Mouse (Mus musculus): ENCODE measurements around the gene Uqcr11. TPM values are rescaled to one million over a fixed set of nuclear protein-coding genes. Genes with fewer than 3 reads are reported as not detected.

Uqcr11 gene
- polyA plus RNA-seq (2012; rRNA removed; ENCODE audit: low replicate concordance), result 2,686 and 4,056 TPM in 2 replicates

DNA sequence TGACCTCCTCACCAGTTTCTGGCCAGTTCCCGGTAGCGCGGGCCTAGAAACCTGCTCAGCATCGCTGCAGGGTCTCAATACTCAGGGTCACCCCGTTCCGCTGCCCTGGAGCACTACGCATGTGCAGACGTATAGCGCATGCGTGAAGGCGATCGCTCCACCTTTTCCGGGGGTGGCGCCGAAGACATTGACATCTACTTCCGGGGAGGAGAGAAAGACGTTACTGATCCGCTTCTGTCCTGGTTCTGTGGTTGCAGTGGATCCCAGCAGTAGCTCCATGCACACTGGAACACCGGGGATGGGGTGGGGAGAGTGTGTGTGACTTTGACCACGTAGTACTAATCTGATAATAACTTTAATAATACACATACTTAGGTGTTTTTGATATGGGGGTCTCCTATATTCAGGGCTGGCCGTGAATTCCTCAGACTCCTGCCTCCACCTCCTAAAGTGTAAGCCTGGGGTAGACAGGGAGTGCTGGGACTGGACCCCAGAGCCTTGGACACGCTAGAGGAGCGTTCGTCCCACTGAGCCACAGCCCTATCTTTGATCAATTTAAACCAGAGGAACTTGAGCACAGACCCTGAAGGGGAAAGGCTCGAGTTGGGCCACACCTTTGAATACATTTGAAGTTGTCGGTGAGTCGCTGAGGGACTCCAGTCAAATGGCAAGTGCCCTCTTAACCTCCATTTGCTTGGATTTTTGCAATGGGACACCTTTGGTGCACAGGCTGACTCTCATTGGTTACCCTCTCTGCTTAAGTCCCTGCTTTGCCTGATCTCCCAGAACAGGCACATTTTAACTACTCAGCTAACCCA lies at the start of gene Uqcr11:
Gene Uqcr11 (minus strand): TSS at position 147 of the 818 bp plus-strand sequence.

GRCm38 (mm10) chr10:80433513-80434232 lies 27.0 kb upstream of the Uqcr11 start, which contains the start of gene Tcf3:
Tcf3 (minus strand) TSS chr10:80433647.

GRCm38 (mm10) chr10:80399191-80399972 lies 7.2 kb downstream of the Uqcr11 start, which contains the start of gene Mbd3:
Mbd3 (minus strand) TSS chr10:80399550.

GRCm38 (mm10) chr10:80387522-80387959 lies 19.1 kb downstream of the Uqcr11 start, which contains the start of gene Mex3d:
Mex3d (minus strand) TSS chr10:80387659.

GRCm38 (mm10) chr10:80356001-80356682 lies 50.5 kb downstream of the Uqcr11 start, which contains the start of gene Plk5:
Plk5 (plus strand) TSS chr10:80356459.

Other genes with a start within 250 kb of the Uqcr11 start
- gene Cirbp, start 240.8 kb downstream of the Uqcr11 start, polyA plus RNA-seq (2012; rRNA removed; ENCODE audit: low replicate concordance), result 46.7 and 55.3 TPM in 2 replicates
- gene 1600002K03Rik, start 233.9 kb downstream of the Uqcr11 start, polyA plus RNA-seq (2012; rRNA removed; ENCODE audit: low replicate concordance), result 12.6 and 12.7 TPM in 2 replicates
- 2.0 and 2.2 TPM in 2 replicates for gene Efna2, start 227.3 kb downstream of the Uqcr11 start, polyA plus RNA-seq (2012; rRNA removed; ENCODE audit: low replicate concordance)
- 14.5 and 19.2 TPM in 2 replicates for gene Mum1, start 180.4 kb downstream of the Uqcr11 start, polyA plus RNA-seq (2012; rRNA removed; ENCODE audit: low replicate concordance)
- 967 and 1,434 TPM in 2 replicates for gene Ndufs7, start 157.7 kb downstream of the Uqcr11 start, polyA plus RNA-seq (2012; rRNA removed; ENCODE audit: low replicate concordance)
- 15.1 and 43.1 TPM in 2 replicates for gene Gamt, start 145.8 kb downstream of the Uqcr11 start, polyA plus RNA-seq (2012; rRNA removed; ENCODE audit: low replicate concordance)
- gene Dazap1, start 145.3 kb downstream of the Uqcr11 start, polyA plus RNA-seq (2012; rRNA removed; ENCODE audit: low replicate concordance), result 104 and 128 TPM in 2 replicates
- 739 and 1,199 TPM in 2 replicates for gene Rps15, start 114.4 kb downstream of the Uqcr11 start, polyA plus RNA-seq (2012; rRNA removed; ENCODE audit: low replicate concordance)
- gene Apc2, start 110.9 kb downstream of the Uqcr11 start, polyA plus RNA-seq (2012; rRNA removed; ENCODE audit: low replicate concordance), result 0.88 and 1.1 TPM in 2 replicates
- 52.1 and 92.1 TPM in 2 replicates for gene 2310011J03Rik, start 86.3 kb downstream of the Uqcr11 start, polyA plus RNA-seq (2012; rRNA removed; ENCODE audit: low replicate concordance)
- 37.6 and 47.6 TPM in 2 replicates for gene Pcsk4, start 77.3 kb downstream of the Uqcr11 start, polyA plus RNA-seq (2012; rRNA removed; ENCODE audit: low replicate concordance)
- gene Reep6, start 76.9 kb downstream of the Uqcr11 start, polyA plus RNA-seq (2012; rRNA removed; ENCODE audit: low replicate concordance), result 257 and 279 TPM in 2 replicates
- gene Adamtsl5, start 58.4 kb downstream of the Uqcr11 start, polyA plus RNA-seq (2012; rRNA removed; ENCODE audit: low replicate concordance), result 113 and 171 TPM in 2 replicates
- gene Plk5, start 50.4 kb downstream of the Uqcr11 start, polyA plus RNA-seq (2012; rRNA removed; ENCODE audit: low replicate concordance), result 2.4 and 7.5 TPM in 2 replicates
- 13.6 and 24.5 TPM in 2 replicates for gene Mex3d, start 19.2 kb downstream of the Uqcr11 start, polyA plus RNA-seq (2012; rRNA removed; ENCODE audit: low replicate concordance)
- gene Mbd3, start 7.3 kb downstream of the Uqcr11 start, polyA plus RNA-seq (2012; rRNA removed; ENCODE audit: low replicate concordance), result 76.6 and 89.3 TPM in 2 replicates
- 95.5 and 98.0 TPM in 2 replicates for gene Tcf3, start 26.8 kb upstream of the Uqcr11 start, polyA plus RNA-seq (2012; rRNA removed; ENCODE audit: low replicate concordance)
- 0.26 and 4.2 TPM in 2 replicates for gene Onecut3, start 88.0 kb upstream of the Uqcr11 start, polyA plus RNA-seq (2012; rRNA removed; ENCODE audit: low replicate concordance)
- gene Atp8b3, start 132.3 kb upstream of the Uqcr11 start, polyA plus RNA-seq (2012; rRNA removed; ENCODE audit: low replicate concordance), result 0.02 TPM in 1 of 2 replicates, not detected in the other
- gene Rexo1, start 154.7 kb upstream of the Uqcr11 start, polyA plus RNA-seq (2012; rRNA removed; ENCODE audit: low replicate concordance), result 50.2 and 62.3 TPM in 2 replicates
- 22.7 and 36.3 TPM in 2 replicates for gene Klf16, start 170.5 kb upstream of the Uqcr11 start, polyA plus RNA-seq (2012; rRNA removed; ENCODE audit: low replicate concordance)
- gene Abhd17a, start 183.5 kb upstream of the Uqcr11 start, polyA plus RNA-seq (2012; rRNA removed; ENCODE audit: low replicate concordance), result 502 and 1,087 TPM in 2 replicates
- 164 and 176 TPM in 2 replicates for gene Scamp4, start 196.0 kb upstream of the Uqcr11 start, polyA plus RNA-seq (2012; rRNA removed; ENCODE audit: low replicate concordance)
- gene Adat3, start 196.1 kb upstream of the Uqcr11 start, polyA plus RNA-seq (2012; rRNA removed; ENCODE audit: low replicate concordance), result 23.9 and 33.1 TPM in 2 replicates
- gene Gm49322, start 199.2 kb upstream of the Uqcr11 start, polyA plus RNA-seq (2012; rRNA removed; ENCODE audit: low replicate concordance), result 1.7 and 2.4 TPM in 2 replicates
- gene Csnk1g2, start 216.0 kb upstream of the Uqcr11 start, polyA plus RNA-seq (2012; rRNA removed; ENCODE audit: low replicate concordance), result 194 and 256 TPM in 2 replicates